Mouse (Mus musculus): ENCODE measurements around the gene Kalrn.

- TF ChIP-seq GATA1 (IDR thresholded peaks at IDR 0.05; ENCODE audit: borderline replicate concordance, low read length) = no peak
- TF ChIP-seq FLI1 (IDR thresholded peaks at IDR 0.05; ENCODE audit: low read length) = no peak
These were observed 220.6 kb downstream of the Kalrn start for GRCm38 (mm10) chr16:34352747-34353146.

Data from megakaryocyte, embryonic 14.5 days (primary cell).